Mouse (Mus musculus) gastrocnemius, postnatal 25 days (tissue): ENCODE measurements around the gene Polrmt. TPM values are rescaled to one million over a fixed set of nuclear protein-coding genes. Genes with fewer than 3 reads are reported as not detected.

Experiments
- DNase-seq: peaks from one replicate; pipeline ENCODE4 v3.0.0; 2022
- total RNA-seq, 2 experiments: library from RNA; stranded (reverse); gene quantifications; 1 replicate in 1 of 2; 2 replicates in 1 of 2; pipeline ENCODE4 v1.2.3; 2021

Gene Polrmt
- total RNA-seq, 2 experiments from 2014 or later = 26.7 to 27.2 TPM

GRCm38 (mm10) chr10:79686691-79687090, 59.7 kb downstream of the Polrmt start:
- peak; percentile 70 for DNase-seq

DNA sequence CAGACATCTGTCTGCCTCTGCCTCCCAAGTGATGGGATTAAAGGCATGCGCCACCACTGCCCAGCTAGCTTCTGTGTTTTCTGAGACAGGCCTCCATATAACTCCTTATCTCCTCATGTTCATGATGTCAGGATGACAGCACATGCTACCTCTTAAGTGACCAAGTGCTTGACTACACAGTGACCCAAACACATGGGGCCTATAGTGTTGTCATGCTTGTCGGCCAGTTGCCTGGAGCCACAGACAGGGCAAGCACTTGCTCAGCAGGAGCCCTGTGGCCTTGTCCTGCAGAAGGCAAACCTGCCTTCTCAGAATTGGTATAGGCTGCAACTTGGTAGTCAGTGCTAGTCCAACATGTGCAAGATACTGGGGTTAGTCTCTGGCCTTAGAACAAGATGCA, 60.2 kb downstream of the Polrmt start:
- DNase-seq = no peak

Other genes with a start within 250 kb of the Polrmt start
- gene Plpp2, start 212.8 kb downstream of the Polrmt start, total RNA-seq = 1 to 10 TPM in 1 of 2 experiments, under 1 TPM in 1; 0.84 to 1.2 TPM
- 10 to 100 TPM; 12.6 to 14.8 TPM for gene Mier2, start 191.4 kb downstream of the Polrmt start, total RNA-seq
- gene Theg, start 159.2 kb downstream of the Polrmt start, total RNA-seq = not detected
- not detected for gene C2cd4c, start 132.6 kb downstream of the Polrmt start, total RNA-seq
- gene Shc2, start 108.7 kb downstream of the Polrmt start, total RNA-seq = 1 to 10 TPM; 2.1 to 2.3 TPM
- gene Odf3l2, start 100.8 kb downstream of the Polrmt start, total RNA-seq = 10 to 100 TPM; 14.8 to 17.1 TPM
- gene Madcam1, start 82.0 kb downstream of the Polrmt start, total RNA-seq = not detected
- 10 to 100 TPM; 19.1 to 19.6 TPM for gene Tpgs1, start 77.2 kb downstream of the Polrmt start, total RNA-seq
- 100 to 1,000 TPM; 329 to 332 TPM for gene Cdc34, start 64.4 kb downstream of the Polrmt start, total RNA-seq
- 1 to 10 TPM; 4.0 to 4.4 TPM for gene Gzmm, start 57.6 kb downstream of the Polrmt start, total RNA-seq
- 100 to 1,000 TPM; 513 to 650 TPM for gene Bsg, start 42.1 kb downstream of the Polrmt start, total RNA-seq
- gene Hcn2, start 29.9 kb downstream of the Polrmt start, total RNA-seq = under 1 TPM; 0.67 TPM
- not detected for gene Fgf22, start 8.5 kb upstream of the Polrmt start, total RNA-seq
- 10 to 100 TPM; 27.4 to 33.4 TPM for gene Rnf126, start 20.4 kb upstream of the Polrmt start, total RNA-seq
- 1 to 10 TPM; 2.0 to 2.1 TPM for gene Fstl3, start 30.7 kb upstream of the Polrmt start, total RNA-seq
- gene Prss57, start 44.4 kb upstream of the Polrmt start, total RNA-seq = not detected
- 10 to 100 TPM; 23.6 to 24.8 TPM for gene Palm, start 47.0 kb upstream of the Polrmt start, total RNA-seq
- gene Misp, start 74.4 kb upstream of the Polrmt start, total RNA-seq = under 1 TPM in 1 of 2 experiments, not detected in 1; 0.40 TPM
- gene Ptbp1, start 107.8 kb upstream of the Polrmt start, total RNA-seq = 10 to 100 TPM; 26.8 to 27.1 TPM
- under 1 TPM in 1 of 2 experiments, not detected in 1; 0.35 TPM for gene Prtn3, start 127.9 kb upstream of the Polrmt start, total RNA-seq
- gene Plppr3, start 128.1 kb upstream of the Polrmt start, total RNA-seq = under 1 TPM; 0.13 to 0.27 TPM
- not detected for gene Elane, start 139.7 kb upstream of the Polrmt start, total RNA-seq
- 100 to 1,000 TPM in 1 of 2 experiments, 10 to 100 TPM in 1; 12.5 to 381 TPM for gene Cfd, start 144.3 kb upstream of the Polrmt start, total RNA-seq
- 10 to 100 TPM; 29.2 to 34.4 TPM for gene Med16, start 162.3 kb upstream of the Polrmt start, total RNA-seq
- not detected for gene Gm26602, start 164.3 kb upstream of the Polrmt start, total RNA-seq
- under 1 TPM; 0.18 to 0.29 TPM for gene Kiss1r, start 170.4 kb upstream of the Polrmt start, total RNA-seq
- gene R3hdm4, start 174.6 kb upstream of the Polrmt start, total RNA-seq = 100 to 1,000 TPM; 103 to 113 TPM
- 1 to 10 TPM; 2.4 to 2.8 TPM for gene Arid3a, start 180.5 kb upstream of the Polrmt start, total RNA-seq
- gene Wdr18, start 213.6 kb upstream of the Polrmt start, total RNA-seq = 10 to 100 TPM; 16.4 to 18.0 TPM
- not detected for gene Grin3b, start 224.1 kb upstream of the Polrmt start, total RNA-seq
- 10 to 100 TPM; 70.1 to 80.6 TPM for gene Tmem259, start 237.7 kb upstream of the Polrmt start, total RNA-seq
- gene Cnn2, start 242.0 kb upstream of the Polrmt start, total RNA-seq = 1 to 10 TPM; 8.5 to 9.4 TPM
- gene Abca7, start 249.9 kb upstream of the Polrmt start, total RNA-seq = 1 to 10 TPM; 4.9 to 5.7 TPM